Mouse (Mus musculus) cerebellum, adult 2 months (tissue): Measurements from ENCODE around the gene Trim2.

Source experiments
- CTCF ChIP-seq: fragments of 200-500 bp; IDR thresholded peaks from 2 replicates; pipeline ENCODE4 v1.5.1; 2011; ENCODE audit warnings: low read depth, mild to moderate bottlenecking, control low read depth, low read length, moderate library complexity, borderline replicate concordance; ENCODE audit not compliant: insufficient read depth
- POLR2A ChIP-seq: fragments of 200-500 bp; IDR thresholded peaks from 2 replicates; pipeline ENCODE4 v1.6.1; 2011; ENCODE audit warnings: low read length, control low read depth, borderline replicate concordance; ENCODE audit not compliant: insufficient read depth

DNA sequence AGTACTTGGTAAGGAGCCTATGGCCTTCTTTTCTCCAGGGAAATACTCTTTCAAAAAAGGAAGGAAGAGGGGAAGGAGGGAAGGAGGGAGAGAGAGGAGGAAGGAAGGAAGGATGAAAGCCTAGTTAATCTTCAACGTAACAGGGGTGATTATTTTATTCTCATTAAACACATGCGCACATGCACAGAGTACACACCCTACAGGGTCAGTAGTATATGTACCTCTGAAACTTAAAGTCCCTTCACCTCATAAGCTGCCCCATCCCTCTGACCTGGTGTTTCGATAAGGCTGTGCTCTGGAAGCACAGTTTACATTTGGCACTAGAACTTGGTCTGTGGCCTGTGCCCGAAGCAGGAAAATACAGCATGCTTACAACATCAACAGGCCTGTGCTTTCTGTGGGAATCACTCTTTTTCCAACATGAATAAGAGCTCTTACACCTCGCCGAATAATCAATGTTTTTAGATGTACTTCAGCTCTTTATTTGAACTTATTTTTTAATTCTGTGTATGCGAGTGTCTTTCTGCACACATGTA lies 95.3 kb downstream of the Trim2 start:
- TF ChIP-seq POLR2A: no peak
- TF ChIP-seq CTCF: no peak
